Mouse (Mus musculus): ENCODE data around the gene Plvap. TPM values are rescaled to one million over a fixed set of nuclear protein-coding genes. Genes with fewer than 3 reads are reported as not detected.
A peak's percentile ranks its signal among the peaks of the same experiment; 100 is the strongest.

The Plvap gene
- polyA plus RNA-seq, 1 experiment = 0.18 TPM

- peaks cover 70% of the 10 kb centered on the region for H3K4me1 ChIP-seq (ENCODE audit: control insufficient read depth)
- H3K36me3 ChIP-seq (ENCODE audit: control insufficient read depth) = peaks cover 34% of the 10 kb centered on the region
- H3K9me3 ChIP-seq (ENCODE audit: control insufficient read depth, low read length) = peaks cover 8% of the 10 kb centered on the region
- TF ChIP-seq GATA1 (IDR thresholded peaks at IDR 0.05; ENCODE audit: low read length) (no peak), TAL1 (IDR thresholded peaks at IDR 0.05; ENCODE audit: low read length) (no peak)
- H3K27me3 ChIP-seq (ENCODE audit: control insufficient read depth) = no peaks in the 10 kb centered on the region
- H3K4me3 ChIP-seq (replicated peaks) = peak overlapping the region; percentile 81
Observed at GRCm38 (mm10) chr8:71465733-71466132, 45.8 kb downstream of the Plvap start.

DNA sequence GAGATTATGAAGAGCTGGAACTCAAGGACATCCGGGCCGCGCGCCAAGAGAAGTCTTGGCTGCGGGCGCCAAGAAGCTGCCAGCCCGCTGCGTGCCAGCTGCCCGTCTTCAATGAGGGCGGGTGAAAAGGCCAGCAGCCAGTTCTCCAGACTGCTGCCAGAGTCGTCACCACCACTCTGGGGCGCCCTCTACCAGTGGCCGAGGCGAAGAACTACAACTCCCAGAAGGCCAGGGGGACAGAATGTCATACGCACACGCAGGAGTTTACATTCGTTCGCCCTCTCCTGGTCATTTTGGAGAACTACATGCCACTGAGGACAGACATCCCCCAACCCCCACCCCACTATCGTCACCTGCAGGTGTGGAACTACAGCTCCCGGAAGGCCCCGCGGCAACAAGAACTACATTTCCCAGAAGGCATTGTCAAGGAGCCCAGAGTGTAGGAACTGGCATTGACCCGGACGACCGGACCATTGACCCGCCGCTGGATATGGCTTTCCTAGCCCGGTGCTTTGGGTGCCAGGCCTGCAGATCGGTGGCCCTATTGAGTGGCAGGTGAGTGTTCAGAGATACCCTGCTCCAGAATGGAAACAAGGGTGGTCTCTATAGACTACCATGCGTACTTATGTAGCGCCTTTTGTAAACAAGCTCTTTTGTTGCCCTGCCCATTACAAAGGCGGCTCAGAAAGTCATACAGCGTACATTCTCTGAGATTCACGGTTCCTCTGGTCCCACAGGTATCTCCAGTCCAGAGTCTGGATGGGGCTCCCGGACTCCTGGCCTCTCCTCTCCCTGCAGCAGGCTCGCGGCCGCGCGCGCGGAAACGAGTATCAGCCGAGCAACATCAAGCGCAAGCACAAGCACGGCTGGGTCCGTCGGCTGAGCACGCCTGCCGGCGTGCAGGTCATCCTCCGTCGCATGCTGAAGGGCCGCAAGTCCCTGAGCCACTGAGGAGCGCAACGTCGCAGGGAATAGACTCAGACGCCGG is 46.7 kb downstream of the Plvap start, which contains the start of gene Mrpl34:
Gene Mrpl34, plus strand, starts transcription at position 447 of the 988 bp plus-strand sequence.
- TF ChIP-seq TAL1 (IDR thresholded peaks at IDR 0.05; ENCODE audit: low read length) = no peak
- TF ChIP-seq GATA1 (IDR thresholded peaks at IDR 0.05; ENCODE audit: low read length) = no peak
- Histone ChIP-seq H3K36me3 (ENCODE audit: control insufficient read depth) (peaks cover 33% of the 10 kb centered on the region), H3K27me3 (ENCODE audit: control insufficient read depth) (no peaks in the 10 kb centered on the region), H3K4me3 (replicated peaks) (peak within 1 kb of the TSS; percentile 81), H3K9me3 (ENCODE audit: control insufficient read depth, low read length) (peaks cover 8% of the 10 kb centered on the region), H3K4me1 (ENCODE audit: control insufficient read depth) (peaks cover 62% of the 10 kb centered on the region)

DNA sequence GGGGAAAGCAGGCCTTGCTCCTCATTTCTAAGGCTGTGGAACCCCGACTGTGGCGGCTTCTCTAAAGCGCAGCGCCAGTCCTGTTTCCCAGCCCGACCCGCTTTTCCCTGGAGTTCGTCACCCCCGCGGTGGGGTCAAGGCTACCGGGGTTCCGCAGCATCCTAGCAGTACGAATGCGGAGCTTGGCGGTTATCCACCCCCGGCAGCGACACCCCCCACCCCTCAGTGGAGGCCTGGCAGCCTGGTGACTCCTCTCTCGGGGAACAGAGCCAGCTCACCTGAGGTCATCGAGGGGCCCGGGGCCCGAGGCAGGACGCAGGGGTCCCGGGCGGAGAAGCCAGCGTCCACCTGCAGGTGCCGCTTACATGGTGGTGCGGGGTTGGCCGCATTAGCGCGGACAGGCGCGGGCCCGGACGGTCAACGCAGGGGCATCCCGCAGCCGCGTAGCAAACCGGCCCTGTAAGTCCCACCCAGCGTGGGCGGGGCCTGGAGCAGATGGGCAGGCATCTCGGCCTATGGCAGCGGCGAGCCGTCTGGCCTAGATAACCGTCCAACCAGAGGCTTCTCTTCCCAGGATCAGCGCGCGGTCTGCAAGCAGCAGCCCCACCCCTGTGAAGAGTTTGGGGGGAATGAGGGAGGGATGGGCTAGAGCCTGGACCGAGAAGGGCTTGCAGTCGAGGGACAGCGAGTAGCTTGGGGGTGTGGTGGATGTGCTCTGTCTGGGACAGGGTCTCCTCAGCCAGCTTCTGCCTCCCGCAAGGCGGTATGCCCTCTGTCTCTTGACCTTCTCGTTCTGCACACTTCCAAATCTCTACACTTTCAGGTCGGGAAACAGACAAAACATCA is 48.1 kb downstream of the Plvap start, which contains the start of gene Abhd8:
Gene Abhd8, minus strand, starts transcription at position 468 of the 846 bp plus-strand sequence.
- H3K27me3 ChIP-seq (ENCODE audit: control insufficient read depth) = no peaks in the 10 kb centered on the region
- peaks cover 33% of the 10 kb centered on the region for H3K36me3 ChIP-seq (ENCODE audit: control insufficient read depth)
- TF ChIP-seq TAL1 (IDR thresholded peaks at IDR 0.05; ENCODE audit: low read length) = no peak
- peak; percentile 60 for TF ChIP-seq GATA1 (IDR thresholded peaks at IDR 0.05; ENCODE audit: low read length)
- peaks cover 8% of the 10 kb centered on the region for H3K9me3 ChIP-seq (ENCODE audit: control insufficient read depth, low read length)
- H3K4me1 ChIP-seq (ENCODE audit: control insufficient read depth) = peaks cover 53% of the 10 kb centered on the region
- peak within 1 kb of the TSS; percentile 81 for H3K4me3 ChIP-seq (replicated peaks)

DNA sequence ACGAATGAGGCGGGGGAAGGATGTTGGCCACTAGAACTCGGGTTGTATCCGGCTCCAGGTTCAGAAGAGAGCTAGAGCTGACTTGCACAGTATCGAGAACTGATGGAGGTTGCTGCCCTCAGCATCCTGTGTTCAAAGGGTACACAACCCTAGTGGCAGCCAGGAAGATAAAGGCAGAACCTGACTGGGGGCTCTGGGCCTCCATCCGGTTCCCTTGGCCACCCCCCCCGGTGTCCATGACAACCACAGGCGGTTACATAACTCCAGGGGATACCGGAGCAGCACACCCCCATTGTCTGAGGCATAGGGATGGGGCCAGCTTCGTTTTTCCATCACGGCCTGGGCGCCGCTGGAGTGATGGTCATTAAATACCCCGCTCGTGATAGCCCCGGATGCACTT is 48.8 kb downstream of the Plvap start:
- Histone ChIP-seq H3K36me3 (ENCODE audit: control insufficient read depth) (peaks cover 37% of the 10 kb centered on the region), H3K27me3 (ENCODE audit: control insufficient read depth) (no peaks in the 10 kb centered on the region), H3K4me1 (ENCODE audit: control insufficient read depth) (peaks cover 51% of the 10 kb centered on the region), H3K4me3 (replicated peaks) (peak overlapping the region; percentile 81), H3K9me3 (ENCODE audit: control insufficient read depth, low read length) (peaks cover 8% of the 10 kb centered on the region)
- no peak for TF ChIP-seq TAL1 (IDR thresholded peaks at IDR 0.05; ENCODE audit: low read length)
- TF ChIP-seq GATA1 (IDR thresholded peaks at IDR 0.05; ENCODE audit: low read length) = no peak

DNA sequence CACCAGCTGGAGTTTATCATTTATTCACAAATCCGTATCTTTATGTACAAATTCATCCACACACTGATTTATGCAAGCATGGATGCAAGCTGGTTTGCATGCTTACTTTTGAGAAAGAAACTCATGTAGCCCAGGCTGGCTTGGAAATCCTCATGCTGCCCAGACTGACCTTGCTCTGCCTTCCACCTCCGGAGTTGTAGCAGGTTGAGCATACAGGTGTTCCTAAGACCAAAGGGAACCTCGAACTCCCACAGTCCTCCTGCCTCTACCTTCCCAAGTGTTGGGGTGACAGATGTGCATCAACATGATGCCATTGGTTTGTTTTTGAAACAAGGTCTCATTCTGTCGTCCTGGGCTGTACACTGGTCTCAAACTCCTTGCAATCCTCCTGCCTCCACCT is 49.4 kb downstream of the Plvap start:
- TF ChIP-seq GATA1 (IDR thresholded peaks at IDR 0.05; ENCODE audit: low read length) (no peak), TAL1 (IDR thresholded peaks at IDR 0.05; ENCODE audit: low read length) (no peak)
- H3K36me3 ChIP-seq (ENCODE audit: control insufficient read depth) = peaks cover 34% of the 10 kb centered on the region
- peaks cover 55% of the 10 kb centered on the region for H3K4me1 ChIP-seq (ENCODE audit: control insufficient read depth)
- H3K4me3 ChIP-seq (replicated peaks) = peak overlapping the region; percentile 81
- H3K9me3 ChIP-seq (ENCODE audit: control insufficient read depth, low read length) = peaks cover 8% of the 10 kb centered on the region
- no peaks in the 10 kb centered on the region for H3K27me3 ChIP-seq (ENCODE audit: control insufficient read depth)

- TF ChIP-seq TAL1 (IDR thresholded peaks at IDR 0.05; ENCODE audit: low read length) = no peak
- TF ChIP-seq GATA1 (IDR thresholded peaks at IDR 0.05; ENCODE audit: low read length) = no peak
- no peaks in the 10 kb centered on the region for H3K27me3 ChIP-seq (ENCODE audit: control insufficient read depth)
Observed at GRCm38 (mm10) chr8:71461152-71461840, 50.3 kb downstream of the Plvap start.

GRCm38 (mm10) chr8:71460716-71461115 is 50.8 kb downstream of the Plvap start:
- no peak for TF ChIP-seq TAL1 (IDR thresholded peaks at IDR 0.05; ENCODE audit: low read length)
- no peak for TF ChIP-seq GATA1 (IDR thresholded peaks at IDR 0.05; ENCODE audit: low read length)

More at GRCm38 (mm10) chr8:71461152-71461840, 50.3 kb downstream of the Plvap start:
- H3K4me1 ChIP-seq (ENCODE audit: control insufficient read depth) = peaks cover 61% of the 10 kb centered on the region
- peaks cover 8% of the 10 kb centered on the region for H3K9me3 ChIP-seq (ENCODE audit: control insufficient read depth, low read length)
- no peak overlapping the region for H3K4me3 ChIP-seq (replicated peaks)
- peaks cover 27% of the 10 kb centered on the region for H3K36me3 ChIP-seq (ENCODE audit: control insufficient read depth)

DNA sequence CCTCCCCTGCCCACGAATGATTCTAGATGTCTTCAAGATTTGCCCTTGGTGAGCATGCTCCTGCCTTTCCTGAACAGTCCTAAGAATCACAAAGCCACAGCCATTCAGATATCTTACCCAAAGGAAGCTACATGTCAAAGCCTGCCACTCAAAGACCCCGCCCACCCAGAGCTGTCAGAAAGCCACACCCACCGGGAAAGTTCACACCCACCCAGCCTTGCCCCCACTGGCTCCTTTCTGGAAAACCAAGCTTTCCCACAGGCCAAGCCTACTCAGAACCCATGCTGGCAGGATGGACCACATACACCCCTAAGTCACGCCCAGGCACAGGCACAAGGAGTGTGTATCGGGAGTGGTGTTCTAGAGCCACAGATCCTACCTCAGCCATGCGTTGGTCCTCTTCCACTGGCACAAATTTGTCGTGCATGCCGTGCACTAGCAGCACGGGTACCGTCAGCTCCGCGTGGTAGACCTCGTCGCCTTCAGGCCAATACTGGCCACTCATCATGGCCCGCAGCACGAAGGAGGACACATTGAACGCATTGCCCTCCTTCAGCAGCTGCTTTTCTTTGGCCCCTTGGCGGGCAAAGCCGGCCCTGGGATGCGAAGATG is 53.8 kb downstream of the Plvap start:
- peaks cover 21% of the 10 kb centered on the region for H3K36me3 ChIP-seq (ENCODE audit: control insufficient read depth)
- H3K4me3 ChIP-seq (replicated peaks) = no peak overlapping the region
- no peak for TF ChIP-seq TAL1 (IDR thresholded peaks at IDR 0.05; ENCODE audit: low read length)
- no peak for TF ChIP-seq GATA1 (IDR thresholded peaks at IDR 0.05; ENCODE audit: low read length)
- peaks cover 8% of the 10 kb centered on the region for H3K9me3 ChIP-seq (ENCODE audit: control insufficient read depth, low read length)
- peaks cover 31% of the 10 kb centered on the region for H3K4me1 ChIP-seq (ENCODE audit: control insufficient read depth)
- no peaks in the 10 kb centered on the region for H3K27me3 ChIP-seq (ENCODE audit: control insufficient read depth)

More at GRCm38 (mm10) chr8:71460716-71461115, 50.8 kb downstream of the Plvap start:
- peaks cover 21% of the 10 kb centered on the region for H3K36me3 ChIP-seq (ENCODE audit: control insufficient read depth)
- no peak overlapping the region for H3K4me3 ChIP-seq (replicated peaks)
- H3K27me3 ChIP-seq (ENCODE audit: control insufficient read depth) = no peaks in the 10 kb centered on the region
- H3K4me1 ChIP-seq (ENCODE audit: control insufficient read depth) = peaks cover 55% of the 10 kb centered on the region
- peaks cover 8% of the 10 kb centered on the region for H3K9me3 ChIP-seq (ENCODE audit: control insufficient read depth, low read length)

All from erythroblast, embryonic 14.5 days (primary cell).